Mouse (Mus musculus) lung, adult 10 weeks (tissue): Measurements from ENCODE around the gene Slfn3. TPM values are rescaled to one million over a fixed set of nuclear protein-coding genes. Genes with fewer than 3 reads are reported as not detected.

Experiments
- polyA plus RNA-seq: library from polyadenylated mRNA; stranded (reverse); fragments of 350-450 nt; fragmentation: Illumina TruSeq; extraction: RNeasy Lipid Tissue Mini Kit (QIAGEN cat#74804); gene quantifications from one replicate; pipeline ENCODE4 v1.2.3, GENCODE M21; 2014; ENCODE audit warnings: low read depth, low replicate concordance; ENCODE audit not compliant: insufficient read depth

Gene Slfn3
- polyA plus RNA-seq: 0.60 TPM

GRCm38 (mm10) chr11:83191134-83191893 is at the start of gene Slfn3:
Slfn3 (plus strand) TSS chr11:83191330.

GRCm38 (mm10) chr11:83174948-83175539 is 16.1 kb upstream of the Slfn3 start, which contains the start of gene Slfn4:
Slfn4 (plus strand) TSS chr11:83175186.

Other genes with a start within 250 kb of the Slfn3 start
- 24.0 TPM for gene Slfn5, start 240.0 kb upstream of the Slfn3 start, polyA plus RNA-seq
- gene Slfn9, start 199.5 kb upstream of the Slfn3 start, polyA plus RNA-seq: 0.55 TPM
- 2.4 TPM for gene Slfn8, start 170.5 kb upstream of the Slfn3 start, polyA plus RNA-seq
- gene Slfn2, start 126.2 kb upstream of the Slfn3 start, polyA plus RNA-seq: 54.1 TPM
- gene Slfn1, start 74.5 kb upstream of the Slfn3 start, polyA plus RNA-seq: 7.4 TPM
- gene Slfn4, start 16.1 kb upstream of the Slfn3 start, polyA plus RNA-seq: 2.7 TPM
- gene Slfn14, start 95.4 kb downstream of the Slfn3 start, polyA plus RNA-seq: not detected
- gene Ap2b1, start 107.7 kb downstream of the Slfn3 start, polyA plus RNA-seq: 29.8 TPM
- gene Pex12, start 111.3 kb downstream of the Slfn3 start, polyA plus RNA-seq: 6.6 TPM
- 0.64 TPM for gene Rasl10b, start 217.8 kb downstream of the Slfn3 start, polyA plus RNA-seq
- 1.4 TPM for gene Gas2l2, start 238.1 kb downstream of the Slfn3 start, polyA plus RNA-seq
- 0.50 TPM for gene 1700020L24Rik, start 246.3 kb downstream of the Slfn3 start, polyA plus RNA-seq